Mouse (Mus musculus): ENCODE data around the gene Hist3h2ba.

Gene Hist3h2ba

GRCm38 (mm10) chr11:58948542-58949479 lies at the start of gene Hist3h2ba:
Gene Hist3h2ba, plus strand, starts transcription at chr11:58948920.
- DNase-seq, result peak; percentile 65

- DNase-seq, result no peak
Observed at GRCm38 (mm10) chr11:58901080-58901479, 47.6 kb upstream of the Hist3h2ba start.

DNA sequence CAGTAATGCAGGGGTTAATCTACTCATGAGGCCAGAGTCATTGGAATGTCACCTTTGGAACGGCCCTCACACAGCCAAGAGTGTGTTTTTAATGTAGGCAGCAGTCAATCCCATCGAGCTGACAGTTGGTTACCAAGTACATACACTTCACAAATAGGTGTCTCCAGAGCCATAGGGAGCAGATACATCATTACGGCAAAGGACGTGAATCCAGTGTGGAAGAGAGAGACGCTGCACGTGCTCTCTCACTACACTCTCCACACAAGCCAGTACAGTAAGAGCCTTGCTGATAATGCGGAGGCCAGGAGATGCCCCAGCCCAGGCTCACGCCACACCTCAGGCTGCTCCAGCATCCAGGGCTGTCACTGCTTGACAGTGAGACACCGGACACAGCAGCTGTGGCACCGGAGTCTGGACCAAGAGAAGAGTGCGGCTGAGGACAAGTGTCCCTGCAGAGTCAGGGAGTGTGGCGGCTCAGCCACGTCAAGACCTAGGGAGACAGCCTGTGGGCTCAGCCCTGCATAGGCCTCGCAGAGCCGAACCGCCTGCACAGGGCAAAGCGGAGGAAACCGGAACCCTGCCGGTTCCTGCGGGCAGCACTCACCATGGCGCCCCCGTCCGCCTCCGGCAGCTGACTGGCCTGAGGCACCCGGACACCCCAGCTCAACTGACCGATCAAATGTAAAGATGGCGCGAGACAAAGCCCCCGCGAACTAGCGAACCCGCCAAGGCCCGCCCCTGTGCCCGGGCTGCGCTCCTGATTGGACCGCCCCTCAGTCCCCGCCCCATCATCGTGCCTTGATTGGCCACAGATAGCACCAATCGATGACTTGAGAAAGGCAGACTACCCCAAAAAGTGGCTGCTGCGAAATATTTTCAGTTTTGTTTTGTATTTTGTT lies 45.0 kb upstream of the Hist3h2ba start, which contains the start of gene Zfp39:
Gene Zfp39 (minus strand): TSS at position 715 of the 899 bp plus-strand sequence.
- peak; percentile 95 for DNase-seq

GRCm38 (mm10) chr11:58904410-58904718 lies 44.4 kb upstream of the Hist3h2ba start:
- no peak for DNase-seq

GRCm38 (mm10) chr11:58904838-58905237 lies 43.9 kb upstream of the Hist3h2ba start:
- peak; percentile 18 for DNase-seq

DNA sequence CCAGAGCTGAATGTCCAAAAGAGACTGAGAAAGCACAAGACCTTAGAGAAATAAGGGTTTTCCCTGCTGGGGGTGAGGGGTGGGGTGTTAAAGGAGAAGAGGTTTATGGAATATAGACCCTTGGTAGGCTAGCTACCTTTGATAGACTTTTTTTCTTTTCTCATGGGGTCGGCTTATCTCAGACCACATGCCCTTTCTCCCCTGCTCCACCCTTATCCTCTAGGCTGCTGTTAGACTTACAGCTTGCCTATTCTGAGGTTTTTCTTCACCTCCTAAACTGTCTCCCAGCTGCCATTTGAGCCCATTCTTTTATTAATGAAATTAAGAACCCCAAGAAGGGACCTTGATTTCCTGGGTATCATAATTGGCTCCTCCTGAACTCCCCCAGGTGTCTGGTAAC lies 34.9 kb upstream of the Hist3h2ba start:
- no peak for DNase-seq

DNA sequence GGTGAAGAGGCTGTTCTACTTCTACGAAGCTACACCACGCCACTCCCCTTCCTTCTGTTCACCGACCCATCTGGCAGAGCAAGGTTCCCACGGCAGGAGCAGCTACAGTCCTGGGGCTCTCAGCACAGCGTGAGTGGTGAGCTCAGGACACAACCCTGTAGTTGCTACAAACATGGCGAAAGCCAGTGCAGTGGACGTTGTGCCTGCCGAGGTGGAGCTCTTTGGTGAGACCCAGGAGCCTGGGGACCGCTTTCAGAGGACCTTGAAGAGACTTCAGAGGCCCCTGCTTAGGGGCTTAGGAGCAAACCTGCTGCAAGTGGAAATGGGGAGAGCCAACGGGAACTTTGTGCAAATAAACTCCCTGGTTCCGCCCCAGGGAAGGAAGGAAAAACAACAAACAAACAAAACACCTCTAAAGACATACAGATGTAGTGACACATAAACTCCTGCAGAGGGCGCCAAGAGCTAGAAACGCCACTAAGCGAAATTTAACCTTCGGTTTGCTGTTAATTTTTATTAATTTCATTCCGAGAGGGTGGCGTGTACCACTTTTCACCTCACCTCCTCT lies 34.2 kb upstream of the Hist3h2ba start:
- no peak for DNase-seq

DNA sequence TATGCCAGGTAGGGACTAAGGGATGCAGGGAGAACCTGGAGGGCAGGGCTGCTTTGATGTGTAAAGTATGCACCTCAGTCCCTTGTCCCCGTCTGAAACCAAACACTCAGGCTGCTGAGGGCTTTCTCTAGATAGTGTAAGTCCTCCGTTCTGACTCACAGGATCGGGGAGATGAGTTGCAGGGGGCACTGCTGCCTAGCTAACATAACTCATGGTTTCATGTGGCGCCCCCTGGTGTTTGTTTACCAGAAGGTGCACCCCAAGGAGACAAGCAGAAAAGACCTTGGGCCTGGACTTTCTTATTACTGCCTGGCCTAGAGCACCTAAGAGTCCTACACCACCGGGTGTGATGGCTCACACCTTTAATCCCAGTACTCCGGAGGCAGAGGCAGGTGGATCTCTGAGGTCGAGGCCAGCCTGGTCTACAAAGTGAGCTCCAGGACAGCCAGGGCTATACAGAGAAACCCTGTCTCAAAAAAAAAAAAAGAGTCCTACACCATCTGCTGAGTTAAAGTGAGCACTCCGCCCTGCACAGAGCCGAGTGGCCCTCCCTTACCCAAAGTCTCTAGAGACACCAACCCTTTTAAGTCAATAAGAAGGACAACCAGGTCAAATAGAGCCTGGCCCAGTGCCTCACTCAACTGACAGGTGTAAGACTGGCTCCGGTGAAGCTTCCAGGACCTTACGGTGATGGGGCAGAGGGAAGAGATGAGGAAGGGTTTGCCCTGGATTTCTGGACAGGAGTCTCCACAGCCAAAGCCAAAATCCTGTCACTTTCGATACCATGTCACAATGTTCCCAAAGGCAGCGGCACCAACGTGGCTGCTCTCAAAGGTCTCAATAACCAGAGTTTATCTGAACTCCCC lies 31.6 kb upstream of the Hist3h2ba start:
- no peak for DNase-seq

DNA sequence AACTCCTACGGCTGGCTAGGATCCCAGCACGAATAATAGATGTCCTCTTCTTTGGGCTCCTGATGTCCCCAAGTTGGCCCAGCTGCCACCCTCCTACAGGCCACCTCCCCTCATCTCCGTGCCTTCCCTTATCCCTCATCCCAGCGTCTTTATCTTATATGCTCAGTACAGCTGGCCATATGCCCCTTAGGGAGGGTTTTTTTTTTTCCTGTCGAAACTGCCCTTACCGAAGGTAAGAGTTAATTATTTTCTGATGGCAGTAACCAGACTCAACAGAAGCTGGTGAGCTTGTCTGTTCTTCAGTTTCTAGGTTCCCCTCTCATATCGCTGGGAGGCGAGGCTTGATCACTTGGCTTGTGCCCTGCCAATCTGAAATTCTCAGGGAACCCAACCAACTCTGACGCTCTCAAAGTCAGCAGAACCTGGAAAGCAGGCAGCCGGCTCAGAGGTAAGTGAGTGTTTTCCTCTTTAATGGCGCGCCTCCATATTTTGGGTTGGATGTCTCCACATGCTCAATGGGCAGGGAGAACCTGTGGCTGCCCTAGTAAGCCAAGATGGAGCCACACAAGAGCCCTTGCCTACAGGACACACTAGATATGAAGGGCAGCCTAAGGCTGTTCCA lies 30.9 kb upstream of the Hist3h2ba start, which contains the start of gene Btnl10:
Gene Btnl10 (plus strand): TSS at position 164 of the 622 bp plus-strand sequence.
- no peak for DNase-seq

GRCm38 (mm10) chr11:58918759-58919158 lies 30.0 kb upstream of the Hist3h2ba start:
- DNase-seq, result no peak

DNA sequence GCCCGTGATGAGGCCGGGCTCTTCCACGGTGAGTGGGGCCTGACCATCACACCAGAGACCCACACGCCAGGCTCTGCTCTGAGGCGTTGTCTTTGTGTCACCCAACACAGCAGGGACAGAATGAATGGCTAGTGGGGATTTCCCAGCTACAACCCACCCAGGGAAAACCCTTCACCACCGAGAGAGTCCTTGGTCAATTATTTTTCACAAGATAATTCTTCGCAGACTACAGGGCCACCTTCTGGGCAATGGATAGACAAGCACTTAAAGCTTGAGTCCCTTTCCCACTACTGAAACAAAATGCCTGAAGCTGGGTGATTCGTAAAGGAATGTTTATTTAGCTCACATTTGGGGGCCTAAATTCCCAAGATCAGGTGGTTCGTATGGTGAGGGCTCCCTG lies 26.3 kb upstream of the Hist3h2ba start:
- DNase-seq, result no peak

GRCm38 (mm10) chr11:58926651-58927050 lies 22.1 kb upstream of the Hist3h2ba start:
- peak; percentile 67 for DNase-seq

GRCm38 (mm10) chr11:58927053-58927452 lies 21.7 kb upstream of the Hist3h2ba start:
- DNase-seq, result no peak

DNA sequence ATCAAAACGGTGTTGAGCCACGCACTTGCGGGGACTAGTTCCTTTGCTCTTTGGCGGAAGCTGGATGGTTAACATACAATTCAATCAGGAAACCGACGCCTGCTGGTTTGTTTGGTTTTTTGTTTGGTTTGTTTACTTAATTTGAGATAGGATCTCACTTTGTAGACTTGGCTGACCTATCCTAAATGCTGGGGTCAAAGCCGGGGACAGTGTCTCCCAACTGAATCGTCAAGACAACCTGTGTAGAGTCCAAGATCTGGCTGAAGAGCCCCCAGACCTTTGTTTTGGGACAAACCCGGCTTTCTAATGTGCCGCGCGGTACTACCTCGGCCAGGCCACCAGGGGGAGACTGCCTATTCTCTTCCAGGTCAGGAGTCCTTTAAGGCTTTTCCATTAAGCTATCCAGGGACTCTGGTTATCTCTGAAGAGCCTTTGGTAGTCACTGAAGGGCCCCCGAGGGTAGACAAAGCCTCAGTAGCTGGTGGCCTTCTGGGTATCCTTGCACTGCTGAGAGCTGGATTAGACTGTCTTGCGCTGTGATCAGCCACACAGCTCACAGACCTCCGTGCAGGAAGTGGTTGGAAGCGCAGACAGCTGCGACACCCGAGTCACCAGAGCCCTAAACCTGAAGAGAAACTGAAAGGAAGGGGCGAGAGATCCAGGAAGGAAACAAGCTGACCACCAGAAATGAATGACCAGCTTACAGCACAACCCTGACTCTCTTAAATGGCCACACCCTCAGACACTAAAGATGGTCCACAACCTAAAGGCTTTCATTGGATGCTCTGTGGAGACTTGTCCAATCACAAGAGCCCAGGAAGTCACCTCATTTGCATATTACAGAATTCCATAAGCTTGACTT lies 20.7 kb upstream of the Hist3h2ba start:
- DNase-seq, result peak; percentile 55

DNA sequence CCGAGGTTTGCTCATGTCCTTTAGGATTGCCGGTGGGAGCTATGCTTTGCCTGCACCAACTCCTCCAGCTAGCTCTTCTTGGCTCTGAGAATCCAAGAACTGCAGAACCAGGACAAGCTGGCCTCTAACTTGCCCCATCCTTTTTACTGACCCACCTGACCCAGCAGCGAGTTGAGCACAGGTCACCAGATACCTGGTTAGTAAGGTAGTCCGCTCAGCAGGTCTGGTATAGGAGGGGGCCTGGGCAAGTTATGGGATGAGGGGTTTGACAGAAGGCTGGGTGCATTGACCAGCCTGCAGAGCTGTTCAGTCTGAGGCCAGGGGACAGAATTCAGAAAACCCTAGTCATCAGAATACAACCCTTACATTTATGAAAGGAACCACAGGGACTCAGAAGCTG lies 19.7 kb upstream of the Hist3h2ba start:
- no peak for DNase-seq

DNA sequence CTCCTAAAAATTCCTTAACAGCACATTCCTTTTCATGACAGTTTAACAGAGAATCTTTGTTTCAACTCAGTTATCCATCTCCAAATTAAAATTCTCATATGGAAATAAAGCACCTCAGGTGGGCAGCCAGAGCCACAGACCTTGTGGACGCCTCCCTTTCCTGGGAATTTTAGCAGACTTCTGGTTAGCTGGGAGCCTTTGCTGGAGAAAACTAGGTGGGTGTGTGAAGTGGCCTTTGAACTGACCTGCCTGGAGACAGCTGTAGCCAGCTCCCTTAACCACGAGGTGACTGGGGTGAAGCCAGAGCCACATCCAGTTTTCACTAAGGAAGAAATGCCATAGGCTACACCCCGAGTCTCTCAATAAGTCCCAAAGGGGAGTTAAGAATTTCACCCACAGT lies 19.1 kb upstream of the Hist3h2ba start:
- DNase-seq, result peak; percentile 59

GRCm38 (mm10) chr11:58930254-58930653 lies 18.5 kb upstream of the Hist3h2ba start:
- no peak for DNase-seq

GRCm38 (mm10) chr11:58931576-58931975 lies 17.1 kb upstream of the Hist3h2ba start:
- no peak for DNase-seq

DNA sequence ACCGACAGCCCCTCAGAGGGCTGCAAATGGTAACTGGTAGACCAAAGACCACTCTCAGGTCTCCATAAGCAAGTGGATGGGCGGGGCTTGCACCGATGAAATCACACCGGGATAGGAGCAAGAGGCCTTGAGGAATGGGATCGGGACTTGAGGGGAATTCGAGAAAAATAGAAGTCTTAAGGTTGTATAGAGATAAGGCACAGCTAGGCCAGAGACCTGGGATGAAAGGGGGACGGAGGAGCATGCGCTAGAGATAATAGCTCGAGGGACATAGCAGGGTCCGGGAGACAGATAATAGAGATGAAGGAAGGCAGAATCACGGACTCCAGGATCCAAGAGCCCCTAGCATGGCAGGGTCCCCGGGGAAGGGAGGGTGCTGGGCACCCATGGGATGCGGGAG lies 10.8 kb upstream of the Hist3h2ba start:
- no peak for DNase-seq

DNA sequence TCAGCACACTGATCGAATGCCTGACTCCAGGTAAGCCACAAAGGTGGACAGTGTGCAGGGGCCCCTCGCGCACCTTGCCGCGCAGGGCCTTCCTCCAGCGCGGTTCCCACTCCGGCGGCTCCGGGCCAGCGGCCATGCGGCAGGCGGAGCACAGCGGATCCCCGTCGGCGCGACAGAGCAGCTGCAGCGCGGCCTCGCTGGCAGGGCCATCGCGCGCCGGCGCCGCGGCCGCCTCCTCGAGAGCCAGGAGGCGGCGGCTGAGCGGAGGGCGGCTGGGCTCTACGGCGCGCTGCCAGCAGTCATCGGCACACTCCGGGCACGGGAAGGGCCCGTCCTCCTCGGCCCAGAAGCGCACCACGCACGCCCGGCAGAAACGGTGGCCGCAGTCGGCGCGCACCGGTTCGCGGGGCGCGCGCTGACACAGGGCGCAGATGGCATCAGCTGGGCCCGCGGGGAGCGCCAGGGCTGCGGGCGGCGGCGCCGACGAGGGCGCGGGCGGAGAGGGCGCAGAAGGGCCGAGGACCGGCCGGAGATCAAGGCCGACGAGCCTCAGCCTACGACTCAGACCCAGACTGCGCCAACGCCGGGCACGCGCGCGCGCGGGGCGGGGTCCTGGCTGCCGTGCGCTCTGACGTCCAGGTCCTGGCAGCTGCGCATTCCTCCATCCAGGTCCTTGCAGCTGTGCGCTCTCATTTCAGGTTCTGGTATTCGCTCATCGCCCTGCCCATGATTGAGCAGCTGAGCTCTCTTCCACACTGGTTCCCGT lies 10.2 kb upstream of the Hist3h2ba start, which contains the start of gene Rnf187:
Gene Rnf187 (minus strand): TSS at position 595 of the 766 bp plus-strand sequence.
- DNase-seq, result peak; percentile 92

Data from kidney, adult 11 months (tissue).